Mouse (Mus musculus) intestine, embryonic 16.5 days (tissue): ENCODE results near the gene Arid3c. TPM values are rescaled to one million over a fixed set of nuclear protein-coding genes. Genes with fewer than 3 reads are reported as not detected.

Experiments used
- ATAC-seq: fragments of 200-750 bp; cut with Nextera tagmentation; 2 replicates; pipeline ENCODE4 v1.8.0; 2017; ENCODE audit warnings: moderate TSS enrichment, moderate library complexity
- H3K27ac ChIP-seq: fragments of 300-500 bp; sonication (generic); 2 replicates; pipeline ENCODE4 v1.5.1; 2014; ENCODE audit warnings: mild to moderate bottlenecking, low read length
- H3K27me3 ChIP-seq: fragments of 300-500 bp; sonication (generic); replicated peaks from 2 replicates; pipeline ENCODE4 v1.6.1; 2014; ENCODE audit warnings: low read length, control low read depth, mixed read lengths; ENCODE audit not compliant: control insufficient read depth, insufficient read depth
- H3K36me3 ChIP-seq: fragments of 300-500 bp; sonication (generic); 2 replicates; pipeline ENCODE4 v1.6.1; 2014; ENCODE audit warnings: low read length, control low read depth; ENCODE audit not compliant: control insufficient read depth, insufficient read depth
- H3K4me1 ChIP-seq: fragments of 300-500 bp; sonication (generic); 2 replicates; pipeline ENCODE4 v1.6.1; 2014; ENCODE audit warnings: low read length, control low read depth, mixed read lengths; ENCODE audit not compliant: control insufficient read depth, insufficient read depth
- H3K4me2 ChIP-seq: fragments of 300-500 bp; sonication (generic); 2 replicates; pipeline ENCODE4 v1.6.1; 2014; ENCODE audit warnings: low read depth, low read length, control low read depth
- H3K4me3 ChIP-seq: fragments of 300-500 bp; sonication (generic); 2 replicates; pipeline ENCODE4 v1.5.1; 2014; ENCODE audit warnings: mild to moderate bottlenecking, low read length
- H3K9ac ChIP-seq: fragments of 300-500 bp; sonication (generic); 2 replicates; pipeline ENCODE4 v1.6.1; 2014; ENCODE audit warnings: low read depth, low read length
- H3K9me3 ChIP-seq: fragments of 300-500 bp; sonication (generic); 2 replicates; pipeline ENCODE4 v1.6.1; 2016; ENCODE audit warnings: low read length, control low read depth; ENCODE audit not compliant: control insufficient read depth
- WGBS: fragments of 180-500 bp; shearing (Covaris S2); extraction: QIAGEN DNeasy Blood & Tissue Kit; methylation state at CpG from one replicate; pipeline ENCODE4 v1.1.7; 2014; 5-methylcytosine and 5-hydroxymethylcytosine counted together
- polyA plus RNA-seq: library from polyadenylated mRNA; unstranded; fragments of >200 nt; fragmentation: Nextera tagmentation; extraction: Ambion mirVana; gene quantifications from 2 replicates; pipeline ENCODE4 v1.2.1, GENCODE M21; 2015

Gene Arid3c
- polyA plus RNA-seq, 1 experiment from 2014 or later, result not detected

- H3K4me2 ChIP-seq, result no peak overlapping the region
- WGBS, result 61% methylated on average over 6 of the region's 6 CpGs
These were observed 52.1 kb downstream of the Arid3c start for GRCm38 (mm10) chr4:41678863-41679262.

GRCm38 (mm10) chr4:41677006-41677629, 53.8 kb downstream of the Arid3c start:
- no peak overlapping the region for H3K4me2 ChIP-seq
- ATAC-seq, result peak; percentile 72
- H3K9me3 ChIP-seq, result no peaks in the 10 kb centered on the region
- H3K36me3 ChIP-seq, result no peaks in the 10 kb centered on the region
- H3K27ac ChIP-seq, result no peak overlapping the region
- 49% methylated on average over 12 of the region's 13 CpGs for WGBS
- peaks cover 6% of the 10 kb centered on the region; the same call in 1 of the 2 replicates for H3K27me3 ChIP-seq
- H3K4me3 ChIP-seq, result no peak overlapping the region
- H3K4me1 ChIP-seq, result peaks cover 42% of the 10 kb centered on the region
- H3K9ac ChIP-seq, result no peak overlapping the region

More at GRCm38 (mm10) chr4:41678863-41679262, 52.1 kb downstream of the Arid3c start:
- no peak overlapping the region for H3K4me3 ChIP-seq
- peaks cover 9% of the 10 kb centered on the region; the same call in 1 of the 2 replicates for H3K27me3 ChIP-seq
- no peaks in the 10 kb centered on the region for H3K9me3 ChIP-seq
- H3K36me3 ChIP-seq, result no peaks in the 10 kb centered on the region
- no peak overlapping the region for H3K27ac ChIP-seq
- no peak for ATAC-seq
- no peak overlapping the region for H3K9ac ChIP-seq
- peaks cover 42% of the 10 kb centered on the region for H3K4me1 ChIP-seq

GRCm38 (mm10) chr4:41676248-41677005, 54.5 kb downstream of the Arid3c start:
- Histone ChIP-seq H3K27ac (peak overlapping the region; percentile 28; the same call in 1 of the 2 replicates), H3K9me3 (no peaks in the 10 kb centered on the region), H3K4me2 (no peak overlapping the region), H3K4me1 (peaks cover 41% of the 10 kb centered on the region), H3K4me3 (no peak overlapping the region), H3K27me3 (0 out of 2 replicates have a peak, but pooled peaks cover 4% of the 10 kb centered on the region), H3K9ac (no peak overlapping the region), H3K36me3 (no peaks in the 10 kb centered on the region)
- ATAC-seq, result no peak
- 54% methylated on average over 17 of the region's 17 CpGs for WGBS

Other genes with a start within 250 kb of the Arid3c start
- gene AI464131, start 228.1 kb downstream of the Arid3c start, polyA plus RNA-seq, result 12.7 and 15.3 TPM in 2 replicates
- gene 1110017D15Rik, start 213.8 kb downstream of the Arid3c start, polyA plus RNA-seq, result 0.21 TPM in 1 of 2 replicates, not detected in the other
- 2.4 and 2.9 TPM in 2 replicates for gene Fam219a, start 161.6 kb downstream of the Arid3c start, polyA plus RNA-seq
- 3.5 and 4.2 TPM in 2 replicates for gene Dnaic1, start 161.4 kb downstream of the Arid3c start, polyA plus RNA-seq
- gene Enho, start 90.8 kb downstream of the Arid3c start, polyA plus RNA-seq, result 7.6 and 8.7 TPM in 2 replicates
- gene Cntfr, start 34.1 kb downstream of the Arid3c start, polyA plus RNA-seq, result 5.5 and 5.6 TPM in 2 replicates
- 113 and 125 TPM in 2 replicates for gene Il11ra1, start 31.2 kb downstream of the Arid3c start, polyA plus RNA-seq
- 57.5 and 64.9 TPM in 2 replicates for gene Rpp25l, start 17.6 kb downstream of the Arid3c start, polyA plus RNA-seq
- 136 and 143 TPM in 2 replicates for gene Dctn3, start 8.0 kb downstream of the Arid3c start, polyA plus RNA-seq
- 93.4 and 103 TPM in 2 replicates for gene Galt, start 24.1 kb upstream of the Arid3c start, polyA plus RNA-seq
- gene Sigmar1, start 25.0 kb upstream of the Arid3c start, polyA plus RNA-seq, result 105 and 111 TPM in 2 replicates
- gene Ccl27a, start 43.1 kb upstream of the Arid3c start, polyA plus RNA-seq, result 24.3 and 26.8 TPM in 2 replicates
- gene Gm21541, start 172.5 kb upstream of the Arid3c start, polyA plus RNA-seq, result 15.1 and 26.9 TPM in 2 replicates
- gene Gm20878, start 210.4 kb upstream of the Arid3c start, polyA plus RNA-seq, result 1.6 and 1.7 TPM in 2 replicates
- 0.15 and 0.17 TPM in 2 replicates for gene Fam205a4, start 234.9 kb upstream of the Arid3c start, polyA plus RNA-seq